Mouse (Mus musculus): ENCODE measurements around the gene Nav2.

- TF ChIP-seq POLR2A (IDR thresholded peaks at IDR 0.05; ENCODE audit: insufficient read depth, low read length) (no peak), CTCF (IDR thresholded peaks at IDR 0.05; ENCODE audit: low read depth, low read length) (no peak), EP300 (IDR thresholded peaks at IDR 0.05; ENCODE audit: insufficient read depth, low read depth, low read length) (no peak)
Measured at GRCm38 (mm10) chr7:48888751-48889150, 19.8 kb upstream of the Nav2 start.

All from ES-Bruce4 (cell line).